Mouse (Mus musculus) midbrain, postnatal 0 days (tissue): Measurements from ENCODE around the gene Trim16. TPM values are rescaled to one million over a fixed set of nuclear protein-coding genes. Genes with fewer than 3 reads are reported as not detected.

ENCODE experiments used
- ATAC-seq: fragments of 200-750 bp; cut with Nextera tagmentation; 2 replicates; pipeline ENCODE4 v1.8.0; 2017; ENCODE audit warnings: moderate number of reproducible peaks, mild to moderate bottlenecking, moderate TSS enrichment, moderate library complexity; ENCODE audit not compliant: low FRiP score
- DNase-seq: peaks from one replicate; pipeline ENCODE4 v3.0.0-alpha.2; 2015; ENCODE audit warnings: low spot score
- H3K27ac ChIP-seq: fragments of 300-500 bp; sonication (generic); 2 replicates; pipeline ENCODE4 v1.5.1; 2014; ENCODE audit warnings: low read depth, mild to moderate bottlenecking, low read length, mixed read lengths
- H3K27me3 ChIP-seq: fragments of 300-500 bp; sonication (generic); 2 replicates; pipeline ENCODE4 v1.6.1; 2014; ENCODE audit warnings: low read length, control low read depth, mixed read lengths; ENCODE audit not compliant: insufficient read depth
- H3K36me3 ChIP-seq: fragments of 300-500 bp; sonication (generic); 2 replicates; pipeline ENCODE4 v1.6.1; 2014; ENCODE audit warnings: low read length, control low read depth, mixed read lengths; ENCODE audit not compliant: insufficient read depth
- H3K4me1 ChIP-seq: fragments of 300-500 bp; sonication (generic); 2 replicates; pipeline ENCODE4 v1.6.1; 2014; ENCODE audit warnings: mild to moderate bottlenecking, control low read depth, antibody characterized with exemption, low read length, mixed read lengths; ENCODE audit not compliant: insufficient read depth
- H3K4me2 ChIP-seq: fragments of 300-500 bp; sonication (generic); 2 replicates; pipeline ENCODE4 v1.6.1; 2014; ENCODE audit warnings: low read depth, mild to moderate bottlenecking, low read length, mixed read lengths; ENCODE audit not compliant: poor library complexity, severe bottlenecking
- H3K4me3 ChIP-seq: fragments of 300-500 bp; sonication (generic); 2 replicates; pipeline ENCODE4 v1.5.1; 2014; ENCODE audit warnings: low read depth, mild to moderate bottlenecking, low read length, moderate library complexity
- H3K9ac ChIP-seq: fragments of 300-500 bp; sonication (generic); replicated peaks from 2 replicates; pipeline ENCODE4 v1.6.1; 2014; ENCODE audit warnings: mild to moderate bottlenecking, low read length, moderate library complexity, mixed read lengths; ENCODE audit not compliant: poor library complexity, severe bottlenecking
- H3K9me3 ChIP-seq: fragments of 300-500 bp; sonication (generic); 2 replicates; pipeline ENCODE4 v1.6.1; 2016; ENCODE audit warnings: low read length, control low read depth
- CTCF ChIP-seq: IDR thresholded peaks from 2 replicates; pipeline ENCODE4 v1.5.1; 2016; ENCODE audit warnings: antibody characterized with exemption, mild to moderate bottlenecking
- WGBS: fragments of 180-500 bp; shearing (Covaris S2); extraction: QIAGEN DNeasy Blood & Tissue Kit; methylation state at CpG from one replicate; pipeline ENCODE4 v1.1.7; 2014; 5-methylcytosine and 5-hydroxymethylcytosine counted together
- polyA plus RNA-seq: library from polyadenylated mRNA; unstranded; fragments of >200 nt; fragmentation: Nextera tagmentation; extraction: Ambion mirVana; gene quantifications from 2 replicates; pipeline ENCODE4 v1.2.1, GENCODE M21; 2015
- total RNA-seq: library from RNA; depleted of rRNA; stranded (reverse); fragments of >200 nt; gene quantifications from 2 replicates; pipeline ENCODE4 v1.2.3, GENCODE M21; 2014

Gene Trim16
- total and polyA plus RNA-seq, 2 experiments from 2014 or later: 5.8 to 7.1 TPM

DNA sequence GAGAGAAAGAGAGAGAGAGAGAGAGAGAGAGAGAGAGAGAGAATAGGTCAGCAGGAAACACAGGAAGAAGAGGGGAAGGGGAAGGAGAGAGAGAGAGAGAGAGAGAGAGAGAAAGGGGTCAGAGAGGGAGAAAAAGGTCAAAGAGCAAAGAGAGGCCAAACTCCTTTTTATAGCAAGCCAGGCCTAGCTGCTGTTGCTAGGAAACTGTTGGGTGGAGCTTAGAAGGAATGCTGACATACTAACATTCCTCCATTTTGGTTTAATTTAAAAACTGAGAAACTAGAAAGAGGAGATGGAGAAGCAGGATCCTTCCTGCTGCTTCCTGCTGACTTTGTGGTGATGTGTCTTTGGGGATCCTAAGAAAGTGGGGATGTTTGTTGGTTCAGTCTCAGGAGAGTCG is 55.7 kb downstream of the Trim16 start:
- no peak for TF ChIP-seq CTCF
- DNase-seq (no peak), ATAC-seq (no peak)
- H3K9ac ChIP-seq: no peak overlapping the region
- WGBS: 79% methylated on average over 1 of the region's 1 CpGs
- no peaks in the 10 kb centered on the region for H3K9me3 ChIP-seq
- H3K27ac ChIP-seq: no peak overlapping the region
- no peaks in the 10 kb centered on the region for H3K36me3 ChIP-seq
- H3K4me2 ChIP-seq: no peak overlapping the region
- H3K4me3 ChIP-seq: no peak overlapping the region
- no peaks in the 10 kb centered on the region for H3K27me3 ChIP-seq
- H3K4me1 ChIP-seq: no peaks in the 10 kb centered on the region

DNA sequence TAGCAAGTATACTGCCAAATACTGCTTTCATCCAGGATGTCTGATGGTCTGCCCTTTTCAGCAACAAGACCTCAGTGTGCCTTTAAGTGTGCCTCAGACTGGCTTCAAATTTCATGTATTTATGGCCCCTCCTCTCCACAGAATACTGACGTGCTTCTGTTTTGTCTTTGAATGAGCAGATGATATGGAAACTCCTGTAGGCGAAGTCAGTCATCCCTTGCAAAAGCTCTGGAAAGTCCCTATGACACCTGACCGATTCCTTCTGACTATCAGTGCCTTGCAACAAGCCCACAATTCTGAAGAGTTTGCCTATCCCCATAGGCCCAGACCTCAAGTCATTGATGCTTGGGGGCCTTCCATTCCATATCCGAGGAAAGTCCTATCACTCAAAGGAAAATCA is 56.4 kb downstream of the Trim16 start:
- TF ChIP-seq CTCF: no peak
- DNase-seq: no peak
- no peak overlapping the region for H3K4me2 ChIP-seq
- no peaks in the 10 kb centered on the region for H3K9me3 ChIP-seq
- H3K27me3 ChIP-seq: no peaks in the 10 kb centered on the region
- ATAC-seq: no peak
- no peak overlapping the region for H3K4me3 ChIP-seq
- H3K36me3 ChIP-seq: no peaks in the 10 kb centered on the region
- no peak overlapping the region for H3K9ac ChIP-seq
- 91% methylated on average over 4 of the region's 4 CpGs for WGBS
- no peak overlapping the region for H3K27ac ChIP-seq
- no peaks in the 10 kb centered on the region for H3K4me1 ChIP-seq

DNA sequence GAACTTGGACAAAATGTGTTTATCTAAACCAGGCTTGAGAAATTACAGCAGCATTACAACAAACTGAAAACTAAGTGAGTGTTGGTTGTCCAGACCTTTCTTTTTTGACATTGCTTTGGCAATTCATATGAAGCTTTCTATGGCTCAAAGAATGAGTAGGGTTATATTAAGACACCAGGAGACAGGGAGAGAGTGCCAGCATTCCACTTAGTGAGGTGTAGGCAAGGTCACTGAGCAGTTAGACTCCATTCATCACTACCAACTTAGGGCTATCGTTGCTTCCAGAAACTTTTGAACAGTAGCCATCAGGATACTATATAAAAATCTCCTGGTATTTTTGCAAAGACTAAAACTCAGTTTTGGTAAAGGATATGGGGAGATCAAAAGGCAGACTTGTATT is 57.4 kb downstream of the Trim16 start:
- 89% methylated on average over 1 of the region's 1 CpGs for WGBS
- Histone ChIP-seq H3K9ac (no peak overlapping the region), H3K4me3 (no peak overlapping the region), H3K9me3 (no peaks in the 10 kb centered on the region), H3K4me1 (no peaks in the 10 kb centered on the region), H3K27me3 (no peaks in the 10 kb centered on the region), H3K27ac (no peak overlapping the region), H3K36me3 (no peaks in the 10 kb centered on the region), H3K4me2 (no peak overlapping the region)
- no peak for TF ChIP-seq CTCF
- ATAC-seq: no peak
- no peak for DNase-seq

DNA sequence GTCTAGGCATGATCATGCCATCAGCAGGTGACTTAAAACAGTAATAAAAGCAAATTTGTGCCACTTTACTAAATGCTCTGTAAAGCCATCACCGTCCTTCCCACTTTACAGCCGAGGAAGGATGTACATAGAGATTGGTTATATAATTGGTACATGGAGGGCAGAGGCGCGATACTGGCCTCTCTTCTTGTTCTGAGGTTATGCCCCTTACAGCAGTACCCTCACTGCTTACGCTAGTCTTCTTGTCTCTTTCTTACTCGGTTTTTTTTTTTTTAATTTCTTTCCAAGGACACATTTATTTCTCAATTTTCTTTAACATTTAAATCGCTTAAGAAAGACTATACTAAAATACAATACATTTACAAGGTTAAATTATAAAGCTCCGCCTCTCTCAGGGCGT is 58.7 kb downstream of the Trim16 start:
- peak; percentile 11 for DNase-seq
- no peak for TF ChIP-seq CTCF
- 25% methylated on average over 9 of the region's 9 CpGs for whole genome bisulfite sequencing
- H3K4me3 ChIP-seq: peak overlapping the region; percentile 57
- H3K36me3 ChIP-seq: no peaks in the 10 kb centered on the region
- H3K9me3 ChIP-seq: no peaks in the 10 kb centered on the region
- no peaks in the 10 kb centered on the region for H3K4me1 ChIP-seq
- H3K27me3 ChIP-seq: no peaks in the 10 kb centered on the region
- no peak overlapping the region for H3K9ac ChIP-seq
- 0 out of 2 replicates have a peak overlapping the region, but pooled peaks have one; percentile 79 for H3K27ac ChIP-seq
- ATAC-seq: no peak
- peak overlapping the region; percentile 61 for H3K4me2 ChIP-seq

DNA sequence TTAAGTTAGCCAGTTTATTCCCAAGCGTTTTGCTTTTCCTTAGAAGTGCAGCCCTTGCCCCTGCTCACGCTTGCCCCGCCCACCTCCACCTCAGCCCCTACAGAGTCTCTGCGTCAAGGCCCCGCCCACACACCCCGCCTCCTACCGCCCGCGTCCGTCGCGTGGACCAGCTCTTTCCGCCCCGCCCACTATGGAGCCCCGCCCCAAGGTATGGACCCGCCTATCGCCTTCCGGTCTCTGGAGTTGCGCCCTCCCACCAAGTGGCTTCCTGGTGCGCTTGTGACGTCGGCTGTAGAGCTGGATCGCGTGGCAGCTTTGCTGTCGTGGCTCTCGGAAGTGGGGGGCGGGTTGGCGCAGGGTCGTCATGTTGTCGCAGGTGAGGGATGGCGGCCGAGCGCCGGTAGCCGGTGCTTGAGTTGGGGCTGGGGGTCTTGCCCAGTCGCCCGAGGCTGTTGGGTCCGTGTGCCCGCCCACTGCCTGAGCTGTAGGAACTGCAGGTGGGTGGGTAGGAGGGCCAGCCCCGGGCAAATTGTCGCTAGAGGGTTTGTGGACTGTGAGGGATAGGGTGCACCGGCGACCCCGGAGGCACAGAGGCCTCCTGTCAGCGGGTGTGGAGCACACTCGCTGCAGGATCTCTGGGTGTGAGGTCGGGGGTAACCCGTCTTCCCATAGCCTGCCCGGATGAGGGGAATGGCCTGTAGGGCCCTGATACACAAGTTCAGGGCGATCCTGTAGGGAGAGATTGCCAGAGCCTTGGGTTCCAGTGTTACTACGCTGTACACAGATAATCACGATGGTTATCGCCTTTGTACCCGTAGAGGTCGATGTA is 59.4 kb downstream of the Trim16 start, which contains the start of gene Tvp23b:
Gene Tvp23b, plus strand, starts transcription at position 236 of the 829 bp plus-strand sequence.
- Histone ChIP-seq H3K27ac (peak within 1 kb of the TSS; percentile 79), H3K4me1 (no peaks in the 10 kb centered on the region), H3K4me2 (peak within 1 kb of the TSS; percentile 61), H3K9ac (peak within 1 kb of the TSS; percentile 61), H3K9me3 (no peaks in the 10 kb centered on the region), H3K4me3 (peak within 1 kb of the TSS; percentile 57), H3K27me3 (no peaks in the 10 kb centered on the region), H3K36me3 (peaks cover under 1% of the 10 kb centered on the region; the same call in 1 of the 2 replicates)
- WGBS: 2% methylated on average over 54 of the region's 55 CpGs
- peak; percentile 4; the same call in 1 of the 2 replicates for TF ChIP-seq CTCF
- peak; percentile 98 for DNase-seq
- peak; percentile 97 for ATAC-seq

DNA sequence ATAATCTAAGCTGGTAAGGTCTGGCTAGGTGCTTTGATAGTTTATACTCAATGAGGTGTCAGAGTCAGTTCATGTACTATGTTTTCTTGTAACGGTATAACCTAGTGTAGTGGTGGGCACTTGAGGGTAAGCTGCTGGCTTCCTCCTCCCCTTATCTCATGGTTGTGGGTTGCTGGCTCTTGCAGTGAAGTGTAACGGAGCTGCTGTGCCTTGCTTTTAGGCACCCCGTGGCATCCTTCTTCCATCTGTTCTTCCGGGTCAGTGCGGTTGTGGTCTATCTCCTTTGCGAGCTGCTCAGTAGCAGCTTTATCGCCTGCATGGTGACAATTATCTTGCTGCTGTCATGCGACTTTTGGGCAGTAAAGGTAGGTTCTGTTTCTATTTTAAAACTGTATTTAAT is 63.4 kb downstream of the Trim16 start:
- TF ChIP-seq CTCF: no peak
- Histone ChIP-seq H3K4me2 (no peak overlapping the region), H3K4me1 (no peaks in the 10 kb centered on the region), H3K27ac (no peak overlapping the region), H3K27me3 (no peaks in the 10 kb centered on the region), H3K9me3 (no peaks in the 10 kb centered on the region), H3K4me3 (no peak overlapping the region), H3K9ac (no peak overlapping the region), H3K36me3 (peaks cover 10% of the 10 kb centered on the region)
- no peak for DNase-seq
- no peak for ATAC-seq
- WGBS: 88% methylated on average over 8 of the region's 8 CpGs
